Mouse (Mus musculus) E14TG2a.4 (cell line): ENCODE results near the gene Spop.

Experiments
- CTCF ChIP-seq: conservative IDR thresholded peaks from 2 replicates; pipeline ENCODE4 v1.5.1; 2014; ENCODE audit warnings: low read length
- POU5F1 ChIP-seq: IDR thresholded peaks from 2 replicates; pipeline ENCODE4 v1.6.1; 2014; ENCODE audit warnings: low read length, borderline replicate concordance

GRCm38 (mm10) chr11:95379552-95379951, 34.3 kb upstream of the Spop start:
- TF ChIP-seq CTCF (no peak), POU5F1 (no peak)
